Mouse (Mus musculus) kidney, adult 2 months (tissue): ENCODE data around the gene Avl9.

Source experiments
- CTCF ChIP-seq: fragments of 200-500 bp; conservative IDR thresholded peaks from 2 replicates; pipeline ENCODE4 v1.5.1; 2011; ENCODE audit warnings: low read depth, mild to moderate bottlenecking, control low read depth, low read length, moderate library complexity, mixed read lengths; ENCODE audit not compliant: insufficient read depth, insufficient read length
- POLR2A ChIP-seq: fragments of 200-500 bp; IDR thresholded peaks from one replicate; pipeline ENCODE4 v1.6.1; 2011; ENCODE audit warnings: low read depth, low read length, control low read depth

DNA sequence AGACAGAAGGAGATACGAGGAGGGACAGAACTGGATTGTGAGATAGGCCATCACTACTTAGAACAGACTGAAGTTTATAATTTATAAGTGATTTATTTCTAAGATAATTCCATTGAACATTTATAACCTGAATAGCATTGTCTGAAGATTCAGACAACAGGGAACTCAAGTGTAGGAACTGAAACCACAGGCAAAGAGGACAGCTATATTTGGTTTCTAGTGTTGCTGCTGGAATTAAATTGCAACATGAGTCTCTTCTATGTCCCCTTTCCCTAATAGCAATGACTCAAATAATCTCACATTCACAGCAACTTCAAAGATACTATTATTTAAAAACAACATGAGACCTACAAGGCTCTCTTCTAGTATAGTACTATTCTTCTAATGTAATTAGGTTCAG, 41.4 kb downstream of the Avl9 start:
- TF ChIP-seq POLR2A (no peak), CTCF (no peak)
